Mouse (Mus musculus) stomach, embryonic 15.5 days (tissue): ENCODE results near the gene Loxl4. TPM values are rescaled to one million over a fixed set of nuclear protein-coding genes. Genes with fewer than 3 reads are reported as not detected.

ENCODE experiments used
- ATAC-seq: fragments of 200-750 bp; cut with Nextera tagmentation; 2 replicates; pipeline ENCODE4 v1.8.0; 2017; ENCODE audit warnings: low read depth, moderate number of reproducible peaks, moderate TSS enrichment; ENCODE audit not compliant: insufficient read depth, low FRiP score
- H3K27ac ChIP-seq: fragments of 300-500 bp; sonication (generic); 2 replicates; pipeline ENCODE4 v1.5.1; 2015; ENCODE audit warnings: mild to moderate bottlenecking, inconsistent platforms
- H3K27me3 ChIP-seq: fragments of 300-500 bp; sonication (generic); replicated peaks from 2 replicates; pipeline ENCODE4 v1.6.1; 2015; ENCODE audit warnings: inconsistent platforms
- H3K36me3 ChIP-seq: fragments of 300-500 bp; sonication (generic); 2 replicates; pipeline ENCODE4 v1.6.1; 2015; ENCODE audit warnings: inconsistent platforms
- H3K4me1 ChIP-seq: fragments of 300-500 bp; sonication (generic); 2 replicates; pipeline ENCODE4 v1.6.1; 2015; ENCODE audit warnings: inconsistent platforms
- H3K4me2 ChIP-seq: fragments of 300-500 bp; sonication (generic); 2 replicates; pipeline ENCODE4 v1.6.1; 2015; ENCODE audit warnings: mild to moderate bottlenecking, inconsistent platforms
- H3K4me3 ChIP-seq: fragments of 300-500 bp; sonication (generic); replicated peaks from 2 replicates; pipeline ENCODE4 v1.5.1; 2015; ENCODE audit warnings: inconsistent platforms
- H3K9ac ChIP-seq: fragments of 300-500 bp; sonication (generic); 2 replicates; pipeline ENCODE4 v1.6.1; 2015; ENCODE audit warnings: inconsistent platforms
- H3K9me3 ChIP-seq: fragments of 300-500 bp; sonication (generic); 2 replicates; pipeline ENCODE4 v1.6.1; 2016; ENCODE audit warnings: inconsistent platforms
- WGBS: fragments of 180-500 bp; shearing (Covaris S2); methylation state at CpG from one replicate; pipeline ENCODE4 v1.1.7; 2015; 5-methylcytosine and 5-hydroxymethylcytosine counted together
- polyA plus RNA-seq: library from polyadenylated mRNA; unstranded; fragments of >200 nt; fragmentation: Nextera tagmentation; extraction: Ambion mirVana; gene quantifications from 2 replicates; pipeline ENCODE4 v1.2.1, GENCODE M21; 2015

Gene Loxl4
- polyA plus RNA-seq, 1 experiment from 2014 or later, result 3.1 TPM

DNA sequence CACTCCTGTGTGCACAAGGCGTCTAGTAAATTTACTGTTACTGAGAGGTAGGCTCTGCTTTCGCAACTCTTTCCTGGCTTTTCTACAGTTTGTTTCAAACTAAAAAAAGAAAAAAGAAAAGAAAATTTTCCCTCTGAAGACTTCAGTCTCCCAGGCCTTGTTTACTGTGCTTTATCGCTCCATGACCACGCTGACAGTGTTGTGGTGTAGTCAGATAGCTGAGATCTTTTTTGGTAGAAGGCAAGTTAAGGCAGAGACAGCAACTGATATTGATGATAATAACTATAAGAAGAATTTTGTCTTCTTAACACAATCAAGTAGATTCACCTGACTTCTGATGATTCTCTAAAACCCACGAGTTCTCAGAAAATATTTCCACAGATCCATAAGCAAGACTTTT lies 28.9 kb downstream of the Loxl4 start:
- peaks cover 10% of the 10 kb centered on the region; the same call in 1 of the 2 replicates for H3K36me3 ChIP-seq
- H3K9ac ChIP-seq, result no peak overlapping the region
- no peaks in the 10 kb centered on the region for H3K27me3 ChIP-seq
- 92% methylated on average over 5 of the region's 5 CpGs for WGBS
- no peak overlapping the region for H3K4me3 ChIP-seq
- H3K27ac ChIP-seq, result no peak overlapping the region
- no peaks in the 10 kb centered on the region for H3K9me3 ChIP-seq
- ATAC-seq, result no peak; the same call in 1 of the 2 replicates
- H3K4me1 ChIP-seq, result 0 out of 2 replicates have a peak, but pooled peaks cover 4% of the 10 kb centered on the region
- no peak overlapping the region for H3K4me2 ChIP-seq

GRCm38 (mm10) chr19:42582811-42583370 lies 29.7 kb downstream of the Loxl4 start:
- H3K4me3 ChIP-seq, result no peak overlapping the region
- ATAC-seq, result no peak

DNA sequence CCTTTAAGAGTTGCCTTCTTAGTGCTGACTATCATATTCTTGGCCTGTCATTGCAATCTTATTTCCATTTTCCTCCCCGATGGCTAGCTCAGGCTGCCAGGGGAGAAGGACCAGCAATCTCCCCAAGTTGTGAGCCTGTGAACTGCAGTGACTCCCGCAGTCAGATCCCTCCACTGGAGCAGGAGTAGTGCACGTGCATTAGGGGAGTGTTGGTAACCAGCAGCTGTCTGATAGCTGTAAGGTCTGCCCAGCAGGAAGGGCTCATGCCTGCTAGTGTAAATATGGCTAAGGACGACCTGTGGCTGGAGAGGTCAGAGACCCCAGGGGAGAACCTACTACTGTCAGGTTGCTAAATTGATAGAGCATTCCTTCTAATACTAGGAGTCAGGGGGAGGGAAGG lies 31.9 kb downstream of the Loxl4 start:
- Histone ChIP-seq H3K4me1 (no peaks in the 10 kb centered on the region), H3K4me2 (no peak overlapping the region), H3K27ac (no peak overlapping the region), H3K4me3 (no peak overlapping the region), H3K9ac (no peak overlapping the region), H3K9me3 (no peaks in the 10 kb centered on the region), H3K27me3 (no peaks in the 10 kb centered on the region), H3K36me3 (peaks cover 10% of the 10 kb centered on the region; the same call in 1 of the 2 replicates)
- ATAC-seq, result no peak
- WGBS, result 42% methylated on average over 4 of the region's 4 CpGs

More at GRCm38 (mm10) chr19:42582811-42583370, 29.7 kb downstream of the Loxl4 start:
- Histone ChIP-seq H3K36me3 (peaks cover 10% of the 10 kb centered on the region; the same call in 1 of the 2 replicates), H3K27ac (no peak overlapping the region), H3K9me3 (no peaks in the 10 kb centered on the region), H3K27me3 (no peaks in the 10 kb centered on the region), H3K4me2 (no peak overlapping the region), H3K9ac (no peak overlapping the region), H3K4me1 (0 out of 2 replicates have a peak, but pooled peaks cover 3% of the 10 kb centered on the region)
- WGBS, result 85% methylated on average over 13 of the region's 13 CpGs

GRCm38 (mm10) chr19:42578631-42579030 lies 34.0 kb downstream of the Loxl4 start:
- no peaks in the 10 kb centered on the region for H3K4me1 ChIP-seq
- 77% methylated on average over 4 of the region's 4 CpGs for WGBS
- H3K9ac ChIP-seq, result no peak overlapping the region
- H3K27ac ChIP-seq, result no peak overlapping the region
- H3K9me3 ChIP-seq, result no peaks in the 10 kb centered on the region
- no peak for ATAC-seq
- no peak overlapping the region for H3K4me3 ChIP-seq
- H3K4me2 ChIP-seq, result no peak overlapping the region
- peaks cover 6% of the 10 kb centered on the region; the same call in 1 of the 2 replicates for H3K36me3 ChIP-seq
- H3K27me3 ChIP-seq, result no peaks in the 10 kb centered on the region

DNA sequence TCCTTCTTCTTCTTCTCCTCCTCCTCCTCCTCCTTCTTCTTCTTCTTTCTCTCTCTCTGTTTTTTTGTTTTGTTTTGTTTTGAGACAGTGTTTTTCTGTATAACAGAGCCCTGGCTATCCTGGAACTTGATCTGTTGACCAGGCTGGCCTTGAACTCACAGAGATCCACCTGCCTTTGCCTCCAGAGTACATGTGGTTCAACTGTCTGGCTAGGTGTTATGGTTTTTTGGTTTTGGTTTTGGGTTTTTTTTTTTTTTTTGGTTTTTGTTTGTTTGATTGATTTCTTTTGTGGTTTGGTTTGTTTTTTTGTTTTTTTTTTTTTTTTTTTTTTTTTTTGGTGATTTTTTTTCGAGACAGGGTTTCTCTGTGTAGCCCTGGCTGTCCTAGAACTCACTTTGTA lies 35.8 kb downstream of the Loxl4 start:
- no peak overlapping the region for H3K27ac ChIP-seq
- H3K9ac ChIP-seq, result no peak overlapping the region
- no peaks in the 10 kb centered on the region for H3K9me3 ChIP-seq
- no peak overlapping the region for H3K4me2 ChIP-seq
- no peaks in the 10 kb centered on the region for H3K4me1 ChIP-seq
- no peaks in the 10 kb centered on the region for H3K36me3 ChIP-seq
- ATAC-seq, result no peak
- WGBS, result 90% methylated on average over 1 of the region's 1 CpGs
- no peaks in the 10 kb centered on the region for H3K27me3 ChIP-seq
- no peak overlapping the region for H3K4me3 ChIP-seq

DNA sequence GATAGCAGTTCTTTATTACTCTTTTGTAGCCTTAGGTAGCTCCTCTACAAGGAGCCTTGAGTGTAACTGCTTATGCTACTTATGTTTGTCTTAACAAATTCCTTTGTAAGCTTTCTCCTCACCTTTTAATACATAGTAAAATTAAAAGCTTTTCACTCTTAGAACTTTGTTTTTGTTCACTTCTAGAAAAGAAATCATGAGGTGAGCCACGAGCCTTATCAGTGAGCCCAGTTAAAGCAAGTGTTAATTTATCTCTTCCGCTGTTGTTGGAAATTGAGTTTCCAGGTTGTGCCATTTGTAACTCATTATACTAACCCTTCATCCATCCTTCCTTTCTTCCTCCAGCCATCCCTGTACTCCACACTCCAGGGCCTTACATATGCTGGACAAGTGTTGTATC lies 37.3 kb downstream of the Loxl4 start:
- no peak overlapping the region for H3K4me2 ChIP-seq
- H3K36me3 ChIP-seq, result no peaks in the 10 kb centered on the region
- no peaks in the 10 kb centered on the region for H3K4me1 ChIP-seq
- H3K4me3 ChIP-seq, result no peak overlapping the region
- ATAC-seq, result no peak
- H3K27ac ChIP-seq, result no peak overlapping the region
- no peaks in the 10 kb centered on the region for H3K27me3 ChIP-seq
- WGBS, result 78% methylated on average over 2 of the region's 2 CpGs
- no peak overlapping the region for H3K9ac ChIP-seq
- H3K9me3 ChIP-seq, result no peaks in the 10 kb centered on the region

- 81% methylated on average over 4 of the region's 4 CpGs for WGBS
- no peaks in the 10 kb centered on the region for H3K4me1 ChIP-seq
- H3K4me3 ChIP-seq, result no peak overlapping the region
- no peak for ATAC-seq
- no peaks in the 10 kb centered on the region for H3K36me3 ChIP-seq
- no peak overlapping the region for H3K9ac ChIP-seq
- no peak overlapping the region for H3K27ac ChIP-seq
- H3K9me3 ChIP-seq, result no peaks in the 10 kb centered on the region
- H3K4me2 ChIP-seq, result no peak overlapping the region
- no peaks in the 10 kb centered on the region for H3K27me3 ChIP-seq
Measured at GRCm38 (mm10) chr19:42571291-42571690, 41.3 kb downstream of the Loxl4 start.

DNA sequence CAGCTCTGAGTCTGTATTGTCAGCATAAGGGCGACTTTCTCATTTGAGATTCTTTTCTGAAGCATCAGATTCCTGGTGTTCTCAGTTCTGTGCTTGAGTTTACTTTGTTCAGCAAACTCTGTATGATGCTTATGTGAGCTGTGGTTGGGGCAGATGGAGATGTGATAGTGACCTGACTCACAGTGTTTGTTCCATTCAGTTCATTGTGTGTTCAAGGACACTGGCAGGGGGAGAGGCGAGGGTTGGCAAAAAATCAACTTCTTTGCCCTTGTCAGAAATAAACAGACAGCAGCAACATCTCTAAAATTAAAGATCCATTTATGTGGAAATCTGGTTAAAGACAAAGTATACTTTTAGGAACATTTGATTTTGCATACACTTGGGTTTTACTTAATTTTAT lies 43.5 kb downstream of the Loxl4 start:
- Histone ChIP-seq H3K4me2 (no peak overlapping the region), H3K4me3 (no peak overlapping the region), H3K36me3 (no peaks in the 10 kb centered on the region), H3K9me3 (no peaks in the 10 kb centered on the region), H3K9ac (no peak overlapping the region), H3K27ac (no peak overlapping the region), H3K4me1 (no peaks in the 10 kb centered on the region), H3K27me3 (no peaks in the 10 kb centered on the region)
- no peak for ATAC-seq
- 69% methylated on average over 2 of the region's 2 CpGs for WGBS

GRCm38 (mm10) chr19:42567020-42567419 lies 45.6 kb downstream of the Loxl4 start:
- Histone ChIP-seq H3K9ac (no peak overlapping the region), H3K27ac (no peak overlapping the region), H3K9me3 (no peaks in the 10 kb centered on the region), H3K4me2 (no peak overlapping the region), H3K4me1 (no peaks in the 10 kb centered on the region), H3K4me3 (no peak overlapping the region), H3K27me3 (no peaks in the 10 kb centered on the region), H3K36me3 (0 out of 2 replicates have a peak, but pooled peaks cover 3% of the 10 kb centered on the region)
- ATAC-seq, result no peak

DNA sequence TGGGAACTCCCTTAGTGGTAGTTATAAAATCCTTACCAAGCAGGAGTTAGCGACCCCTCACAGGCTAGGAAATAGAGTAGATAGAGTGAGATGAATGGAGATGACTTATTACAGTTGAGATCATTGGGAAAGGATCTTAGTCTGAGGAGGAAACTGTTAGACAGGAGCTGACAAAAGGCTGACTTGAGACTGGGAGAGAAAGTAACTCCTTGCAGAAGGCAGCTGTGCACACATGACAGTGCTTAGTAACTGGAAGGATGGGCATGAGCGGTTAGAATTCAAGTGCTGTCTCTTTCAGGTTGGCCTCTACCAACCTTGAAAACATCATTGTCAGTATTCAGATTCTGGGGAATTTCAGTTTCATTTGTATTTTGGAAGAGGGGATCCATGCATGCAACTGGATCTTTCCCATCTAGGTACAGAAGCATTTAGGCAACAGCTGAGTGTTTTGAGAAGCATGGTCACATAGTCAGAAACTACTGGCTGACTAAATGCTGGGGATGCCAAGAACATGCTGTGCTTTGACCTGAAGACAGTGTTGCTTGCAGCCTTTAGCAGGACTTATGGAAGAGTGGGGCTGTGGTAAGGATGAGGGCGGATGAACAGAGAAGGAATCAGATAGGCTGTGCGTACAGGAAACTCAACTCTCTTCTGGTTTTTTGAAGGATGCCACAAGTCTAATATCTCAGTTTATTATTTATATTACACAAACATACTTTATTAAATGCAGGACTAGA lies 46.2 kb downstream of the Loxl4 start:
- Histone ChIP-seq H3K4me3 (no peak overlapping the region), H3K27me3 (no peaks in the 10 kb centered on the region)

GRCm38 (mm10) chr19:42563726-42564270 lies 48.8 kb downstream of the Loxl4 start:
- no peaks in the 10 kb centered on the region for H3K27me3 ChIP-seq
- ATAC-seq, result no peak
- H3K36me3 ChIP-seq, result 0 out of 2 replicates have a peak, but pooled peaks cover 3% of the 10 kb centered on the region
- H3K9ac ChIP-seq, result no peak overlapping the region
- H3K4me1 ChIP-seq, result no peaks in the 10 kb centered on the region
- WGBS, result 84% methylated on average over 3 of the region's 3 CpGs
- H3K4me3 ChIP-seq, result no peak overlapping the region
- no peaks in the 10 kb centered on the region for H3K9me3 ChIP-seq
- H3K4me2 ChIP-seq, result no peak overlapping the region
- no peak overlapping the region for H3K27ac ChIP-seq

More for the DNA sequence above, 46.2 kb downstream of the Loxl4 start:
- no peak for ATAC-seq
- WGBS, result 89% methylated on average over 4 of the region's 4 CpGs
- Histone ChIP-seq H3K9ac (no peak overlapping the region), H3K9me3 (no peaks in the 10 kb centered on the region), H3K27ac (no peak overlapping the region), H3K36me3 (0 out of 2 replicates have a peak, but pooled peaks cover 3% of the 10 kb centered on the region), H3K4me1 (no peaks in the 10 kb centered on the region), H3K4me2 (no peak overlapping the region)

DNA sequence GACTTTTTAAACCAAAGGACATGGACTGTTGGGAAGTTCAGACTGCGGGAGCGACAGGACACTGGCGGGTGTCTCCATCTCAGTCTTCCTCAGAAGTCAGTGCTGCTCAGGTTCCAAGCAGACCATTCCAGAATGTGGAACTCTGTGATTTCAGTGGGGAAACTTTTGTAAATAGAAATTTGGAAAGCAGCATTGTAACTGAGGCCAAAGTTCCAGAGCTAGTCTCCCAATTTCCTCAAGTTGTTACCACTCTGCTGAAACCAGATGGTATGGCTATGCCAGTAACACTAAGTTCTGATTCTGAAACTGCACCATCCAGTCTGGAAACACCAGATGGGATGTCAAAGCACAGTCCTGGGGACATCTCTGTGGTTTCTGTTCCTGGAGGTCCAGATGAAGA lies 49.6 kb downstream of the Loxl4 start:
- Histone ChIP-seq H3K27ac (no peak overlapping the region), H3K4me3 (no peak overlapping the region), H3K9me3 (no peaks in the 10 kb centered on the region), H3K9ac (no peak overlapping the region), H3K4me2 (no peak overlapping the region), H3K36me3 (0 out of 2 replicates have a peak, but pooled peaks cover 3% of the 10 kb centered on the region), H3K4me1 (no peaks in the 10 kb centered on the region), H3K27me3 (no peaks in the 10 kb centered on the region)
- ATAC-seq, result no peak
- WGBS, result 93% methylated on average over 3 of the region's 3 CpGs
